Mouse (Mus musculus): Measurements from ENCODE around the gene Tlk2.

Tlk2 gene

DNA sequence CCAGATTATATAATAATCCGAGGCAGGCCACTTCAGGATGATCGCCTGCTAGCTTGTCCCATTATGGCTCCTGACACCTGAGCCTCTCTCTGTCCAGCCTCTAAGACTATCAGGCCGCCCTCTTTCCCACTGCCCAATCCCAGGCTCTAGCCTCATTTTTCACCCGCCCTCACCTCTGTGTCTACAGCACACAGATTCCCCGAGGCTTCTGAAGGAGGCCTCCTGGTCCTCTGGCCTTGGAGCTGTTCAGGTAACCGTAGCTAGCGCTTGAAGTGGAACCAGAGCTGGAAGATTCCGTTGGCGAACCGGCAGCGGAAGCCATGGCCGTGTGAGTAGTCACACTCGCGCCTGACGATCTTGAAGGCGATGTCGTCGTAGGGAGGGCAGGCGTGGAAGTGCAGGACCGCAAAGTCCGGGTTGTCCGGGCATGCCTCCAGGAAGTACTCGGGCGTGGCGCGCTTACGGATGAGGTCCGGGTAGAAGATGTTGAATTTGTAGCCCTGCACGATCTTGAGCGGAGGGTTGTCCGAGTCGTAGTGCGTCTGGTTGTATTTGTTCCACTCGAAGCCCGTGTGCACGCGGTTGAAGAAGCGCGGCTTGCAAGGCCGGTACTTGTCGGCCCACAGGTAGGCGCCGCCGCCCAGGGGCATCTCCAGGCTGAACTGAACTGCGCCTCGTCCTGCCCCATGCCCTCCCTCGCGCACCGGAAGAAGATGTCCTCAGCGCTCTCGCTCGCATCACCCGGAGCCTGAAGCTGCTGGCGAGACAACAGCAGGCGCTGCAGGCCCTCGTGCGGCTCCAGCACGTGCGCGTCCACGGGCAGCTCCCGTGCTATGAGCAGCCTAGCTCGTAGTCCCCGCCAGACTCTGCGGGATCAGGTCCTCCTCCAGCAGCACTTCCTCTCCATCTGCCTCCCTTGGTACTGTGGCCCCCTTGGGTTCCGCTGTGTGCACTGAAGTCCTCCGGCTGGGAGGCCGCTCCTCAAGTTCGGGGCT, 13.8 kb upstream of the Tlk2 start:
- in situ Hi-C loops (cut with MboI, MseI): no loop called here

DNA sequence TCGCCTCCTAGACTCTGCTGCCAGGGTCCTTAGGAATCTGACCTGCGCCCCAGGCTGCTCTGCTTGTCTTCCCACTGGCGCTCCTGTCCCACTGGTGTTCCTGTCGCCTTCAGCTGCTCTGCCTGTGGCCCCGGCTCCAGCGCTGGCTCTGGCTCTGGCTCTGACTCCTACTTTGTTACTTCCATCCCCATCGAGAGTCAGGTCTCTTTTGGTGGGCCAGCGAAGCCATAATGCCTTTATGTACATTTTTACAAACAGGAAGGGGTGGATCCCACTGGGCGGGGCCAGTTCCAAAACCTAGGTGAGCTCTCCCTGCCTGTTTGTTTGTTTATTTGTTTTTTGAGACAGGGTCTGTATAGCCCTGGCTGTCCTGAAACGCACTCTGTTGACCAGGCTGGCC, 11.8 kb upstream of the Tlk2 start:
- in situ Hi-C loops (cut with MboI, MseI): no loop called here

DNA sequence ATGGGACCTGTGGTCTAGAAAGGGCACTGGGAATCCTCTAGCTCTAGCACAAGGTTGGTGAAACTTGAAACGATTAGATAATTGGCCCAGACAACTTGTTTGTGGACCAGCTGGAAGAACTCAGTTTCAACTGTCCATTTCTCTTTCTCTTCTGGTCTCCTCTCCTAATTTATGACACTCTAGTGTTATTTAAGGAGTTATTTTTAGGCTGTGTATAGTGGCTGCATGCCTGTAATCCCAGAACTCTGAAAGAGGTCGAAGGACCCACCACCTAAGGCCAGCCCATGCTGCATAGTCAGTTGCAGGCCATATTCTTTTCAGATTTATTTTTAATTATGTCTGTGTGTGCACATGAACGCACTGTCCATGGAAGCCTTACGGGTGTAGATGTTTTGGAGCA, 916 bp downstream of the Tlk2 start:
- in situ Hi-C loops (cut with MboI, MseI): no loop called here

DNA sequence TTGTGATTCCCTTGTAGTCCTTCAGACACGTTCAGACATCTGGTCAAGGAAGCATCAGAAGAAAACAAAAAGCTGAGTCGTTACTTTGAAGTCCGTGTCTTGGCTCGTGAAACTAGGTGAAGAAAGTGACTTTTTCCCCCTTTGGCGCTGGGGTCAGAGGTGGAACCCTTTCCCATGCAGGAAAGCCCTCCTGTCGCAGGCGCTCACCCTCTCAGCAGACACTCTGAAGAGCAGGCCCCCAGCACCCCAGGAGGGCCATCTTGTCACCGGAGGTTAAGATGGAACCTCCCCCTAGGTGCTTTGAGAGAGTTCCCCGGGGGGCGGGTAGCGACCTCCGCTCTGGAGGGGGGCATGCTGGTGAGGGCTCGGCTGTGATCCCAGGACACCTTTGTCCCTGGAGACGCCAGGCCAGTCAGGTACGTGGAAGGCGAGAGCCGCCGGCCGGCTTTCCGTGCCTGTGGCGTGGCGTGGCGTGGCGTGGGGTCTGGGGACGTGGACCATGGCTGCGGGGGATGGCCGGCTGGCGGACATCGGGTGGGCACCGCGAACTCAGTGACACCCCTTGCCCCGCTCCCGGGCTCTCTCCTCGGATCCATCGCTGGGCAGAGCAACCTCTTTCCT, 2.0 kb downstream of the Tlk2 start:
- in situ Hi-C loops (cut with MboI, MseI): no loop called here

DNA sequence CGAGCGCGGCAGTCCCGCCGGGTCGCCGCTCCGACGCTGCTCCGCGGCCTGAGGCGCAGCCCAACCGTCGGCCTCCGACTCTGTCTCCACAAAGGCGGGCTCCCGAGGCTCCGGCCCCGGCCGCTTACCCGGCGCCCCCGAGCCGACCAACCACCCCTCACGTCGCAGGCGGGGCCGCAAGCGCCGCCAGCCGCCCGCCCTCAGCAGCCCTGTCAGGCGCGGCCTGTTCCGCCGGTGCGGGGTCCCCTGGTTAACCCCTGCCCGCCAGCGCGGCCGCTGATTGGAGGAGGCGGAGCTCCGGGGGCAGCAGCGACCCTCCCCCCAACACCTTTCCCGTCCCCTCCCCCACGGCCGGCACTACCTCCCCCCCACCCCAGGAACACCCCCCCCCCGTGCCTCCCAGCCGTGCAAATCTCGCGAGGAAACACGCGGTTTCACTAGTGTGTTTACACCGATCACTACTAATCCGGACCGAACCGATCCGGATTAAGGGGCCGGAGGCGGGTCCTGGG, 2.6 kb downstream of the Tlk2 start:
- in situ Hi-C loops (cut with MboI, MseI): no loop called here

DNA sequence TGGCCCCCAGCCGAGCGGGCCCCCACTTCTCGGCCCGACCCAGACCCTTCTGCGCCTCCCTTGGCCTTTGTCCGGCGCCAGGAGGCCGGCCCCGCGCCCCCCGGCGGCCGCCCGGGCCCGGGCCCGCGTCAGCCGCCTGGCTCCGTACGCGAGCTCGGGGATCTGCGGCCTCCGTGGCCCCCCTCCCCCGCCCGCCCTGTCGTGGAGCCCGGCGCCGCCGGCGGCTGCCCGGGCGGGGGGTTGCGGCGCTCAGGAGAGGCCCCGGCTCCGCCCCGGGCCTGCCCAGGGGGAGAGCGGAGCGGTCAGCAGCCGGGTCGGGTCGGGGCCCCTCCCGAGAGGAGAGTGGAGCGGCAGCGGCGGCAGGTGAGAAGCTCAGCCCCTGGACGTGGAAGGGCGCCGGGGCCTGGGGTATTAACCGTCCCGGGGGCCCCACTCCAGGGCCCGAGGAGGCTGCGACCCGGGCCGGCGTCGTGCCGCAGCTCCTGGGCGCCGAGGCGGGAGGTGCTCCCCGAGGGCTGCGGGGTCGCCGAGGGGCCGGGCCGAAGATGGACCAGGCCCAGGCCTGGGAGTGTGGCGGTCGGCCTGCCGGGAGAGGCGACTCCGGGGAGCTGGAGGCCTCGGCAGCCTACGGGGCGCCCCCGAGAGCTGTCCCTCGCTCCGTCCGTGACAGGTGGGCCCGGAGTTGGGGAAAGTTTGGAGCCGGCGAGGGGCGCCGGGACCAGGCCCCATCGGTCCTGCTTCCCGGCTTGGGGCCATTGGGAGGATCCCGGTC, 3.3 kb downstream of the Tlk2 start:
- in situ Hi-C loops (cut with MboI, MseI): no loop called here

DNA sequence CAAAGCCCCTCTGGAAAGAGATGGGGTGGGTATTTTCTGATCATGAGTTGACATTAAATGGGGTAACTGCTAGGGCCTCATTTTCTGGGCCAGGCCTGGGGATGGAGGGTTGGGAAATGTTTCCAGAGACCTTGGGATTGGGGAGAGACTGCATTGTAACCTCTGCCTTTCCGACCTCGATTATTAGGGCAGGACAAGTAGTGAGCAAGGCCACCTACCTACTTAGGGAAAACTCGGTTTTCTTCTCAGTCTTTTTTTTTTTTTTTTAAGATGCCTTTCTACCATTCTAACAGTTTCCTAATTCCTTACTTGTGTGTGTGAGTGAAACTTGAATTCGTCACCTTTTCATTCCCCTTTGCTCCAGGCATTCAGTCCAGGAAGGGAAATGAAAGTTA, 3.9 kb downstream of the Tlk2 start:
- in situ Hi-C loops (cut with MboI, MseI): no loop called here

DNA sequence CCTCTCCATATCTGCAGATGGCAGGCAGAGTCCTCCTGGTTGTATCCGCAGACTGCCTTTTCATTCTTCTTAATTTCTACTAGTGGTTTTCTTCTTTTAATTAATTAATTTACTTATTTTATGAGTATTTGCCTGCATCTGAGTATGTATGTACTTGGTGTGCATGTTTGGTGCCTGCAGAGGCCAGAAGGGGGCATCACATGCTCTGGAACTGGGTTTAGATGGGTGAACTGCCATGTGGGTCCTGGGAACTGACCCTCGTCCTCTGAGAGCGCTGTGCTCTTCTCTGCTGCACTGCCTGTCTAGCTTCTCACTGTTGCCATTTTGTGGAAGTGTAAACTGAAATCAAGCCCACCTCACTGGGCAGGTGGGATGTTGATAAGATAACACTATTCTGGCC, 6.1 kb downstream of the Tlk2 start:
- in situ Hi-C loops (cut with MboI, MseI): no loop called here

DNA sequence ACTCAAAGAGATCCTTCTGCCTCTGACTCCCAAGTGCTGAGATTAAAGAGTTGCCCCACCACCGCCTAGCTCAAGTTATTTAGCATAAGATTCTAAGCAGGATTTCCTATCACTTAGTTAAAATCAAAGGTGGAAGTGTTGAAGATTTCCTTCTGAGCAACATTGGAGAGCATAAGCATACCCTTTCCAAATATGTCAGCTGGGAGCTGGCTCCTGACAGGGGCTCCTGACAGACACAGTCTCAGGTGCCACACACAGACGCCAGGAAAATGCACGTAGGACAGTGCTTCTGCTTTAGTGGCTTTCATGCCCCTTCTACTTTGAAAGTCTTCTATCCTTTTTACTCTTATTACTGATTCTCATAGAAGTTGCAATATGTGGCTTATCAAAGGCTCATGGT, 13.6 kb downstream of the Tlk2 start:
- in situ Hi-C loops (cut with MboI, MseI): no loop called here

DNA sequence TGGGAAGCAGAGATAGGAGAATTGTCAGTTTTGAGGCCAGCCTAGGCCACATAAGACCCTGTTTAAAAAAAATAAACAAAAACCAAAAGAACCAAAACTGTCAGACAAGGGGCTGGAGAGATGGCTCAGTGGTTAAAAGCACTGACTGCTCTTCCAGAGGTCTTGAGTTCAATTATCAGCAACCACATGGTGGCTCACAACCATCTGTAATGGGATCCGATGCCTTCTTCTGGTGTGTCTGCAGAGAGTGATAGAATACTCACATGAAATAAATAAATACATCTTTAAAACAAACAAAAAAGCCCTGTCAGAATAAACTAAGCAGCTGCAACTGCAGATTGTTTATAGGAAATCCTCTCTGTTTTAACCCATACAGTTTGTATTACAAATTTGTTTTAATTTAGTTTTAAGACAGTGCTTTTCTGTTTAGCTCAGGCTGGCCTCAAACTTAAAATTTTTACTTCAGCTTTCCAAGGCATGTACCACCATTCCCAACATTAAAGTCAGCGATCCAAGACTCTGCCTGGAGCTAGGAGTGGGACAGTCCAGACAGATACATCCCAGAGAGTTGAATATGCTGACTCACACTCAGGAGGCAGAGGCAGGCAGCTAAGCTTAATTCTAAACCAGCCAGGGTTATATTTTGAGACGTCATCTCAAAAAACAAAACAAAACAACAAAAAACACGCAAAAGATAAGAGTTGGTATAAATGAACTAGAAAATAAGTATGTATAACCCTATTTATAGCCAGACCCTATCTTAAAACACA, 18.5 kb downstream of the Tlk2 start:
- in situ Hi-C loops (cut with MboI, MseI): no loop called here

DNA sequence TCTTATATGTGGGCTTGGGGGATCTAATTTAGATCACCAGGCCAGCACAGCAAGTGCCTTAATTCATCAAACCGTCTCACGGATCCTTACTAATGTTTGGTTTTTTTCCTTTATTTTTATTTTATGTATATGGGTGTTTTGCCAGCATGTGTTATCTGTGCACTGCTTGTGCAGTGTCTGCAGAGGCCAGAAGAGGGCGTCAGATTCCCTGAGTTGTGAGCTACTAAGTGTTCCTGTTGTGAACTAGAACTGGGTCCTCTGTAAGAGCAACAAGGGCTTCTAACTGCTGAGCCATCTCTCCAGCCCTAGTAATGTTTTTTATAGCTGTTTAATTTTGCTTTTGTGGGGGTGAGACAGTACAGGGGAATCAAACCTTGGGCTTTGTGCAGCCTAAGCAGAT, 23.8 kb downstream of the Tlk2 start:
- in situ Hi-C loops (cut with MboI, MseI): no loop called here

DNA sequence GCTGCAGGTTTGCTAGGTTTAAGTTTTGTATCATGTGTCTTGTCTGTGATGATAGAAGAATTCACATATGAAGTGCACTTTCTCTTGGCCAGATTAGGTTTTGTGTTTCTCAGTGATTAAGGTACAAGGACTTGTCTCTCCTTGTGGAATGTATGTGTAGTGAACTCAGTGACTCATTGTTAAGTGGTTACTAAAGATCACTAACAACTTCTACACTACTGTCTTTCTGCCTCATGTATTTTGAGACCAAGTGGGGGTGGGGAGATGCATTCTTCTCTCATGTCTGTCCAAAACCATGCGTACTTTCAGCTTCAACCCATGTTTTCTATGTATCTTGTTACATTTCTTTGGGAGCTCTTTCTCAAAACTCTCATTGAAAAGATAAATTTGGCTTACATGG, 31.4 kb downstream of the Tlk2 start:
- in situ Hi-C loops (cut with MboI, MseI): no loop called here

DNA sequence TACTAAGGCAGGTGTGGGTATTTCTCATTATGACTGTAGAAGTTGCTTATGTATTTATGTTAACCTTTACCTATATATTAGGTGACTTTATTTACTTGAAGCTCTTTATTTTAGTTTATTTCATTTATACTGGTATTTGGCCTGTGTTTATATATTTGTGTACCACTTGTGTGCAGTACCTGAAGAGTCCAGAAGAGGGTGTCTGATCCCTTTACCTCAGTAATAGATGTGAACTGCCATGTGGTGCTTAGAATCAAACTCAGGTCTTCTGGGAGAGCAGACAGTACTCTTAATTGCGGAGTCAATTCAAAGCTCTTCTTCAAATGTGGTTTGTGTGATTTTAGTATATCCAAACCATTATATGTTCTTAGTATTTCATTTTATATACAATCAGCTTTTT, 35.6 kb downstream of the Tlk2 start:
- in situ Hi-C loops (cut with MboI, MseI): no loop called here

DNA sequence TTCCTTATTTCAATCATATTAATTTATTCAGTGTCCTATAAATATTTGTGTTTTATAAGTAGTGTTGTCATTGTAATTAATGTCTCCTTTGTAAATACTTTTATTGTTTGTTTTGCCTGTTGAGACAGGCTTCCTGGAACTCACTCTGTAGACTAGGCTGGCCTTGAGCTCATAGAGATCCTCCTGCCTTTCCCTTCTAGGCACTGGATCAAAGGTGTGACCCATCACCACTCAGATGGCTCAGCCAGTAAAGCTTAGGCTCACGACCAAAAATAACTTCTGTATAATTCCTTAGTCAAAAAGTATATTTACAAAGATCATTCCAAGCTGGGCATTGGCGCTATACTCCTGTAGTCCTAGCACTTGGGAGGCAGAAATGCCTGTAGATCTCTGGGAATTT, 39.2 kb downstream of the Tlk2 start:
- in situ Hi-C loops (cut with MboI, MseI): no loop called here

DNA sequence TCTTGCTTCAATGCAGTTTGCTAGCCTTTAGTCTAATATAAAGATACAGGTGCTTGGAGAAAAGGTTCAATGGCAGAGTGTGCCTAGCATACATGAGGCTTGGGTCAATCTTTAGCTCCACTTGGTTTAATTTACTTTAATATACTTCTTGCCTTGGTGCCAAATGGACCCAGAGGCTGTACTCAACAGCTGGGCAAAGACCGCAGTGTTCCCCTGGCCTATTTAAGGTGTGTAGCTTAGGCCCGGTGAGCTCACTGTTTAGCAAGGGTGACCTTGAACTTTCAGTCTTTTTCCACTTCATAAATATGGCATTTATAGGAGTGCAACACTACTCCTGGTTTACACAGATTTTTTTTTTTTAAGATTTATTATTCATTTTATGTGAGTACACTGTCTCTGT, 55.9 kb downstream of the Tlk2 start:
- in situ Hi-C loops (cut with MboI, MseI): no loop called here

DNA sequence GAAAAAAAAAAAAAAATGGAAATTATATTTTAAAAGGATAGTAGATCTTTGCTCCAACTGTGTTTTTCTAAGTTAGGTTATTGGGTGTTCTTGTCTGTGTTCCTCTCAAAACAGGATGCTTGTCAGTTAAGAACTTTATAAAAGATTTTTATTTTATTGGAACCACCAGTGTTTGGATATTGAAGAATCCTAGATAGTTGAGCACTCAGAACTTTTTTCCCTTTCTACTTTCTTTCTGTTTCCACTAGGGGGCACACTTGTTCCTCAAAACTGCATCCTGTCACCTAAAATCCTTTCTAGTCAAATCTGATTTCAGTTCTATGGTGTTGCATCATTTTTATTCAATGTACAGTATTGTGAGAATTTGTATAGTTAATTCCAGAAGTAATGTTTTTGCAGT, 62.4 kb downstream of the Tlk2 start:
- in situ Hi-C loops (cut with MboI, MseI): no loop called here

DNA sequence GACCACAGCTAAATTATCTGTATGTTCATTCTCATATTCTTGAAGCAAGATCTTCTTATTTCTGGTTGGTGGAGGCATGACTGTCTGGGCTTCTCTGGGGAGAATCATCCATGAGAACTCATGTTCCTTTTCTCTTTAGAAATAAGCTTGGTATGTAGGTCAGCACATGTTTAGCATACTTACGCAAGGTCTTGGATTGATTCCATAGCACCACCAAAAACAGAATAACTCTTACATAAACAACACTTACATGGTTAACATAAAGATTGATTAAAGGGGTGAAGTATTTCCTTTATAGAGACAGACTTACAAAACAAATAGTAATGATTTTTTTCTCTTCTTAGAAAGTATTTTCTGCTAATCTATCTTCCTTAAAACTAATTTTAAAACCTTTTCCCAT, 67.8 kb downstream of the Tlk2 start:
- in situ Hi-C loops (cut with MboI, MseI): no loop called here

DNA sequence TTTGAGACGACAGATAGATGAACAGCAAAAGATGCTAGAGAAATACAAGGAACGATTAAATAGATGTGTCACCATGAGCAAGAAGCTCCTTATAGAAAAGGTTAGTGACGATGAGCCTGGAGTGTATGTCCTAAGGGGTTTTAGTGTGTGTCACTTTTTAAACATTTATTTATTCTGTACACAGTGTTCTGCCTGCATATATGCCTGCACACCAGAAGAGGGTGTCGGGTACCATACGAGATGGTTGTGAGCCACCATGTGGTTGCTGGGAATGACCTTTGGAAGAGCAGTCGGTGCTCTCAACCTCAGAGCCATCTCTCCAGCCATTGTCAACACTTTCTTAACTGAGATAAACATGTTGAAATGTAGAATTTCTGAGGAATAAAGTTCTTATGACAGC, 68.2 kb downstream of the Tlk2 start:
- in situ Hi-C loops (cut with MboI, MseI): no loop called here

DNA sequence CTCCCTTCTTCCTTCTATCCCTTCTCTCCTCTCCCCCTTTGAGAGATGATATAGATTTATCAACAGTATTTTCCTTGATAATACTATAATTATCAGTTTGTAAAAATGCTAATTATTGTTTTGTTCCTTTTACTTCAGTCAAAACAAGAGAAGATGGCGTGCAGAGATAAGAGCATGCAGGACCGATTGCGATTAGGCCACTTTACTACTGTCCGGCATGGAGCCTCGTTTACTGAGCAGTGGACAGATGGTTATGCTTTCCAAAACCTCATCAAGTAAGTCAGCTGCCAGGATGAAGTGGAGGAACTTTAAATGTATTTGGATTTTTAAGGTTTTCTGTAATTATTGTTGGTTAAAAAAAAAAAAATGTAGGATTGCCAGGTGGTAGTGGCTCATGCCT, 68.7 kb downstream of the Tlk2 start:
- in situ Hi-C loops (cut with MboI, MseI): no loop called here

DNA sequence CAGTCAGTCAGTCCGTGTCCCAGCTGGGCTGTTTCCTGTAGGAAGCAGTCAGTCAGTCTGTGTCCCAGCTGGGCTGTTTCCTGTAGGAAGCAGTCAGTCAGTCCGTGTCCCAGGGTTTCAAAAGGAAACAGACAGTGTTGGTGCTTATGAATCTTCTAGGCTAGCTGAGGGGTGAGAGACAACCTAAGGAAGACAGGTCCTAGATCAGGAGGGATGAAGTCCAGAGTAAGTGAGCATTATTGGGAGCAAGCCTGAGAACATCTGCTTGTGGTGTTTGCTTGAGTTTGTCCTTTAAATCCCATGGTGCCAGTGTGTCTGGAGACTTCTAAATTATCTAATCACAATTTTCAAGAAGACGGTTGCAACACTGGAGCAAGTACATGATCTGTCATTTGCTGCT, 81.1 kb downstream of the Tlk2 start:
- in situ Hi-C loops (cut with MboI, MseI): no loop called here

DNA sequence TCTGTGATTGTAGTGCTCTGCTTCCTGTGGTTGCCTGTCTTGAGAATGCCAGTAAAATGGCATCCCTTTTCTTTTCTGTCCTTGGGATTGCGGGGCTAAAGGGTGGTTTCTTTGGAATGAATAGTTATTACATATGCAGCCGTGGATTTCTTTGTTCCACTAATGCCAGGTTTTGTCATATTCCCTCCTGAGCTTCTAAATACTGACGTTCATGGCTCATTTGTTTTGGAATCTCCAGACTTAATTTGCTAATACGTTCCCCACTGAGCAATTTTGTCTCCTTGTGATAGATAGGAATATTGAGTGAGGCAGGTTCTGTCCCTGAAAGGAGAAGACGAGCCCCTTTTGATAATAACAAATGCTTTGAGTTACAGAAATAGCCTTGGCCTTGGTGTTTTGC, 82.5 kb downstream of the Tlk2 start:
- in situ Hi-C loops (cut with MboI, MseI): no loop called here

Data from T-helper 2 cell (primary cell).